Mouse (Mus musculus) frontal cortex, postnatal 10 days (tissue): ENCODE data around the gene Ptges2.

Experiments used
- DNase-seq, 2 experiments: peaks; one replicate each; pipeline ENCODE4 v3.0.0; 2022; ENCODE audit warnings: low spot score in 2 of 2, mixed read lengths in 1 of 2

Gene Ptges2

DNA sequence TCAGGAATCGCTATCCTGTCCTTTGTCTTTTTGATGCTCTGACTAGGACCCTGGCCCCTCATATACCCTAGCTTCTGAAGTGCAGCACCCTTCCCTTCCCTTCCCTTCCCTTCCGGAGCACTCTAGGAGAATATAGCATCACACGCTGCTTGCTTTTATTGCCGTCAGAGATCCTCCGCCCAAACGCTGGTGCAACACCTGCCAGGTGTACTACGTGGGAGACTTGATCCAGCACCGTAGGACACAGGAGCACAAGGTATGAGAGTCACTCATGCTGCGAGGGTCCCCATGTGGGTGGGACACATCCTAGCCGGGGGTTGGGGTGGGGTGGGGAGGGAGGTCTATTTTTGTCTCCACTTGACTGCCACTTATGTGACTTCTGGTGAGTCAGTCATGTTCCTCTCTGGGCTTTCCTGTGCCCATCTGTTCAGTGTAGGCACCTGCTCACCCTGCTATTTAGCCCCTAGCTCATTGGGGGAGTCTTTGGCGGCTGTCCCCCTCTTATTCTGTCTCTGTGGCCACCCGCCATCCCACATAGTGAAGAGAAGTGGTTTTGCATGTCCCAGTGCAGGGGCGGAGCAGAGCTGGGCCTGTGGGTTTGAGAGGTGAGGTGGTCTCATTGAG lies 20.3 kb upstream of the Ptges2 start:
- no peak for DNase-seq

DNA sequence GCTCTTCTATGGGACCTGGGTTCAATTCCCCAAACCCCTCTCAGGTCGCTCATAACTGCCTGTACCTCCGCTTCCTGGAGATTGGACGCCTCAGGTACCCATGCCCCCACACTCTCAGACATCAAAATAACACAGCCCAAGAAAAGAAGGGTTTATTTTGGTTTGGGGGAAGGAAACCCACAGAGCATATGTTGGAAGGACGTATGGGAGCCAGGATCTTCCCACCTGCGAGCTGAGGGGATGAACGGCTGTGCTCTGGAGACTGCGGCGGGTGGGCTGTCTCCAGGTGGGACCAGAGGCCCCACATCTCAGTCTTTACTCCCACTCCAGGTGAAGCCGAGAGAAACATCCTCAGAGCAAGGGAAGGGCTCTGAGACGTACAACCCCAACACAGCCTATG lies 18.7 kb upstream of the Ptges2 start:
- DNase-seq: no peak

GRCm38 (mm10) chr2:32380001-32380500 lies 15.6 kb upstream of the Ptges2 start:
- DNase-seq: no peak

- peak; percentile 41 to 54 for DNase-seq
These were observed 14.4 kb upstream of the Ptges2 start for GRCm38 (mm10) chr2:32381141-32381774.

GRCm38 (mm10) chr2:32381775-32382223 lies 13.9 kb upstream of the Ptges2 start, which contains the start of gene 1110008P14Rik:
1110008P14Rik (minus strand) TSS chr2:32381938.
- peak; percentile 83 to 89 for DNase-seq

- no peak for DNase-seq
These were observed 13.0 kb upstream of the Ptges2 start for GRCm38 (mm10) chr2:32382689-32383088.

GRCm38 (mm10) chr2:32387706-32388490 lies 7.8 kb upstream of the Ptges2 start, which contains the start of gene Lcn2:
Lcn2 (minus strand) TSS chr2:32388252.
- no peak for DNase-seq

GRCm38 (mm10) chr2:32389157-32389556 lies 6.5 kb upstream of the Ptges2 start:
- no peak for DNase-seq

- DNase-seq: no peak
These were observed 4.8 kb upstream of the Ptges2 start for GRCm38 (mm10) chr2:32390871-32391270.

- no peak for DNase-seq
These were observed 3.6 kb upstream of the Ptges2 start for GRCm38 (mm10) chr2:32392063-32392462.

- DNase-seq: peak in 1 of 2 experiments; percentile 42
These were observed 723 bp upstream of the Ptges2 start for GRCm38 (mm10) chr2:32394973-32395372.

DNA sequence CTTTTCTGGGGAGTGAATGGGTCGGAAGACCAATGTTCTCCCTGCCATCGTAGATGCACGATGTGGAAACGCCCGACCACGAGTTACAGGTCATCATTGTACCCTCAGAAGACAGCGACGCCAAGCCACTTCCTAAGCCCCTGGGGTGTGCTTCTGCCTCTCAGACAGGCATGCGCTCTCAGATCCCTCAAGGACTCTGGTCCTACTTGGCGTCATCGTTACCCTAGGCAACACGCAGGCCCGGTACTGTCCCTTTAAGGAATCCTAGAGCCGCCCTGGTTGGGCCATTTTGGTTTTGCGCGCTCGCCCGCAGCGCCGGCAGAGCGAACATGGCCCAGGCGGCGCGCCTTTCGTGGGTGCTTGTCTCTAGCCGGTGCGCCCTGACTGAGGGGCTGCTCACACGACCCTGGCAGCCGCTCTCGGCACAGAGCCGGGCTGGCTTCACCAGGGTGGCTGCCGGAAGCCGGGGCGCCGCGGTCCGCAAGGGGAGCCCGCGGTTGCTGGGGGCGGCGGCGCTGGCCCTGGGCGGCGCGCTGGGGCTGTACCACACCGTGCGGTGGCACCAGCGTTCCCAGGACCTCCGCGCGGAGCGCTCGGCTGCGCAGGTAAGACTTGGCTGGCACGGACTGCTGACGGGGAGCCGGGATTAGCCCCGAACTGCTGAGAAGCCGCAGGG lies 388 bp downstream of the Ptges2 start:
- DNase-seq: peak; percentile 89 to 90

DNA sequence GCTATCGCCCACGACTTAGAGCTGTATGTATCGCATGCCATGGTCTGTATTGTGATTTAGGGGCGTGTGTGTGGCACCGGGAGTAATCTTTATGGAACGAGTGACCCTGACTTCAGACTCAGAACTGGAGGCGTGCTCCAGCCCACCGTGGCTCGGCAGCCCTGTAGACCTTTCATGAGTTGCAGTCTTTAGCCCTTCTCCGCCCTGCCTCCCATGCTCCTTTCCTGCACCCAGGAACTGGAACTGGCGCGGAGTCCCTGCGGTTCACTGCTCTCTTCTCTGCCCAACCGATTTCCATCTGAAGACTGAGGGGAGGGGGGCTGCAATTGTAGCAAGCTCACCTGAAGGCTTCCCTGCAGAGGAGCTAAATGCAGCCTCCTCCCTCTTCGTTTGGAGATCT lies 999 bp downstream of the Ptges2 start:
- no peak for DNase-seq

- peak; percentile 77 to 89 for DNase-seq
These were observed 9.0 kb downstream of the Ptges2 start for GRCm38 (mm10) chr2:32404663-32405062.

GRCm38 (mm10) chr2:32407144-32407824 lies 11.6 kb downstream of the Ptges2 start:
- DNase-seq: no peak

GRCm38 (mm10) chr2:32408429-32409424 lies 13.0 kb downstream of the Ptges2 start:
- no peak for DNase-seq

GRCm38 (mm10) chr2:32411407-32411806 lies 15.7 kb downstream of the Ptges2 start:
- no peak for DNase-seq

DNA sequence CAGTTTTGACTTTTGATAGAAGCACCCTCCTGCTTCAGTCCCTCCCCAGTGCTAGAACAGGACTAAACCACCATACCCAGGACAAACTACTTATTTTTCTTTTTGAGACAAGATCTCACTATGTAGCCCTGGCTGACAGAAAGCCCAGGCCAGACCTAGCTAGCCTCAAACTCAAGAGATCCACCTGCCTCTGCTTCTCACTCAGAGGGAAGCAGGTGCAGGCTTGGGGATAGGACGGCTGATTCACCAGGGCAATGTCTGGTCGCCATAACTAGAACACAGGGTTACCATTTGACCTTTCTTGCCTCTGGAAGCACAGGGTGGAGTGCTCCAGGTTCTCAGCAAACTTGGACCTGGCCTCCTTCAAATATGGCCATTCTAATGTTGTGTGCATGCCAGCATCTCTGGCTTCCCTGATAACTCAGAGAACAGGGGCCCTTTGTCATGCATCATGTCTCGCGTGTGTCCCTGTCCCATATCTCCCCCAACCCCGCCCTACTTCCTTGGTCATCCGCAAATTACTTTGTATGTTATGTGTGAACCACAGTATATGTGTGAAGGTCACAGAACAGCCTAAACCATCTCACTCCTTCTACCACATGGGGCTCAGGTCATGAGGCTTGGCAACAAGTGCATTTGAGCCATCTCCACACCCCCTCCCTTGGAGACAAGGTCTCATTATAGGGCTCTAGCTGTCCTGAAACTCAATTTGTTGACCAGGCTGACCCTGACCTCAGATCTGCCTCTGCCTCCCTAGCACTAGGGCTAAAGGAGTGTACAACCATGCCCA lies 17.2 kb downstream of the Ptges2 start:
- no peak for DNase-seq

GRCm38 (mm10) chr2:32413936-32414335 lies 18.2 kb downstream of the Ptges2 start:
- no peak for DNase-seq
